Mouse (Mus musculus) heart, postnatal 0 days (tissue): ENCODE data around the gene Acmsd.

Source experiments
- CTCF ChIP-seq: IDR thresholded peaks from 2 replicates; pipeline ENCODE4 v1.5.1; 2016; ENCODE audit warnings: antibody characterized with exemption, control low read depth, low read depth
- EP300 ChIP-seq: IDR thresholded peaks from 2 replicates; pipeline ENCODE4 v1.6.1; 2016; ENCODE audit warnings: antibody characterized with exemption, low read depth

GRCm38 (mm10) chr1:127756331-127757163 lies 27.3 kb downstream of the Acmsd start:
- TF ChIP-seq CTCF (no peak), EP300 (no peak)
